Mouse (Mus musculus): ENCODE results near the gene Kmo.

DNA sequence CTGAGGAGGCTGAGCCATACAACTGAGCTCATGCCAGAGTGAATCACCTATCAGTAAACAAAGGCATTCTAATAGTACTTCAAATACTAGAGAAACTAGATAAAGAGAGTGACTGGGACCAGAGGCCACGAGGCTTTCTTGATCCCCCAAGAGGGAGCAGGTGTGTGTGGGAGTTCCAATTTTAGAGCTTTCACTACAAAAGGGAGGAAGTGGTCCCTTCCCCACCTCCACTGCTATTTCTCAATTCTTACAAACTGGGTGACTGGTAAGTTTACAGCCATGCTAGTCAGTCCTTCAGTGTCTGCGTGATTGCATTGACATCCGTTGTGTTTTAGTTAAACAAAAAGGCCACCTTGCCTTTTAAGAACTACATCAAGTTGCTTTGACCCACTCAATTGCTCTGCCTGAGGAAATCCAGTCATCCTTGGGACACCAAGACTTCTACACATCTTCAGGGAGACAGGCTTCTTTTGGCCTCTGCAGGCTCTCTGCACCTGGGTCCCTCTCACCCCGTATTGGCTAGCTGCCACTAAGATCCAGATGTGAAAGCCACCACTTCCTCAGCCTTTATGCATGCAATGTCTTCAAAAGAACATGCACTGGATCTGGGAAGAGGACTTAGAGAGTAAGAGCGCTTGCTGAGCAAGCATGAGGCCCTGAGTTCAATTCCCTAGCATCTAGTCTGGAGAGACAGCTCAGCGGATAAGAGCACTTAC is 20.4 kb downstream of the Kmo start:
- no peak for TF ChIP-seq CTCF (IDR thresholded peaks at IDR 0.05; ENCODE audit: low read depth)
- no peak for TF ChIP-seq EP300 (IDR thresholded peaks at IDR 0.05; ENCODE audit: low read depth)

Measured in liver, postnatal 0 days (tissue).